Comparison of ENCODE assay signal across 8 mouse cellular contexts in genomic region chr11:109995624-109996023, GRCm38 (mm10). TPM values are rescaled to one million over a fixed set of nuclear protein-coding genes. Genes with fewer than 3 reads are reported as not detected.
DNase-seq lines count a peak whose midpoint lies in the region; ATAC-seq and TF ChIP-seq lines count a peak whose summit lies in the region.

Gene Abca8b (minus strand): TSS chr11:109995845.

- intact Hi-C loops in left cerebral cortex, postnatal 25 days (cut with DNase I): no loop called here

- peak within 1 kb of the TSS; percentile 13; the same call in 1 of the 2 replicates for H3K9ac ChIP-seq in intestine, postnatal 0 days (ENCODE audit: low read depth, low read length)

- H3K4me2 ChIP-seq in intestine, postnatal 0 days (replicated peaks; ENCODE audit: low read depth): peak within 1 kb of the TSS; percentile 66

- 1% methylated on average over 15 of the region's 15 CpGs for whole genome bisulfite sequencing in intestine, postnatal 0 days

- no peaks in the 10 kb centered on the region for H3K9me3 ChIP-seq in erythroblast, embryonic 14.5 days (ENCODE audit: control insufficient read depth, low read length)
- H3K9me3 ChIP-seq in intestine, postnatal 0 days (ENCODE audit: control insufficient read depth): no peaks in the 10 kb centered on the region

- peaks cover 3% of the 10 kb centered on the region; the same call in 1 of the 2 replicates for H3K27me3 ChIP-seq in erythroblast, embryonic 14.5 days (ENCODE audit: control insufficient read depth)
- H3K27me3 ChIP-seq in intestine, postnatal 0 days (replicated peaks; ENCODE audit: control insufficient read depth, insufficient read depth, low read length): no peaks in the 10 kb centered on the region

- no peak within 1 kb of the TSS for H3K27ac ChIP-seq in intestine, postnatal 0 days (ENCODE audit: low read depth, low read length)

- H3K4me3 ChIP-seq in erythroblast, embryonic 14.5 days (replicated peaks): peak within 1 kb of the TSS; percentile 45
- peak within 1 kb of the TSS; percentile 34 for H3K4me3 ChIP-seq in intestine, postnatal 0 days (ENCODE audit: low read depth, low read length)

- no peaks in the 10 kb centered on the region for H3K36me3 ChIP-seq in erythroblast, embryonic 14.5 days (ENCODE audit: control insufficient read depth)
- H3K36me3 ChIP-seq in intestine, postnatal 0 days (ENCODE audit: control insufficient read depth, insufficient read depth): no peaks in the 10 kb centered on the region

- ATAC-seq in erythroblast, adult 5-6 weeks (replicated peaks; ENCODE audit: low FRiP score, poor library complexity, severe bottlenecking): no peak
- peak; percentile 88 for ATAC-seq in granulocyte monocyte progenitor cell, adult 5-6 weeks (replicated peaks; ENCODE audit: poor library complexity, severe bottlenecking)
- peak; percentile 94 for ATAC-seq in intestine, postnatal 0 days
- ATAC-seq in megakaryocyte-erythroid progenitor cell, adult 5-6 weeks (replicated peaks; ENCODE audit: low FRiP score, low TSS enrichment, poor library complexity, severe bottlenecking): peak; percentile 71

- no peak; the same call in 1 of the 2 replicates for TF ChIP-seq CTCF in intestine, postnatal 0 days (IDR thresholded peaks at IDR 0.05; ENCODE audit: low read depth)

- DNase-seq in embryo, embryonic 9.5 days (ENCODE audit: extremely low spot score): peak; percentile 74
- DNase-seq in left cerebral cortex, postnatal 25 days (ENCODE audit: low spot score in 2 of 2): peak; percentile 87 to 95
- peak; percentile 85 to 90 for DNase-seq in right cerebral cortex, postnatal 36 days (ENCODE audit: low spot score in 2 of 2)

- peaks cover 5% of the 10 kb centered on the region for H3K4me1 ChIP-seq in erythroblast, embryonic 14.5 days (ENCODE audit: control insufficient read depth)
- H3K4me1 ChIP-seq in intestine, postnatal 0 days (replicated peaks; ENCODE audit: control insufficient read depth, insufficient read depth, low read length): no peaks in the 10 kb centered on the region

RNA-seq across cellular contexts. Expression of gene Abca8b, which starts in this region (rescaled TPM):
- not detected in 2 replicates for polyA plus RNA-seq in erythroblast, embryonic 14.5 days (2012)
- total RNA-seq in erythroblast, adult 5-6 weeks (2015; ENCODE audit: low replicate concordance): not detected in 2 replicates
- under 0.01 and 0.28 TPM in 2 replicates for total RNA-seq in erythroblast, adult 5-6 weeks (2017; ENCODE audit: low replicate concordance)
- total RNA-seq in granulocyte monocyte progenitor cell, adult 5-6 weeks (2014; fragmentation: Nextera tagmentation): 0.30 TPM in 1 of 2 replicates, not detected in the other
- total RNA-seq in granulocyte monocyte progenitor cell, adult 5-6 weeks (2017): 0.15 and 0.22 TPM in 2 replicates
- 0.26 and 0.30 TPM in 2 replicates for polyA plus RNA-seq in intestine, postnatal 0 days (2015; fragmentation: Nextera tagmentation; extraction: Ambion mirVana)
- total RNA-seq in left cerebral cortex, postnatal 25 days (2021): 10 to 100 TPM in 1 of 2 experiments, 1 to 10 TPM in 1; 9.4 to 10.4 TPM
- total RNA-seq in megakaryocyte-erythroid progenitor cell, adult 5-6 weeks (2014; fragmentation: Nextera tagmentation): not detected in 2 replicates
- total RNA-seq in megakaryocyte-erythroid progenitor cell, adult 5-6 weeks (2017): not detected in 2 replicates

Comparison
In these comparisons a context has a peak if more than half of its experiments do, and no peak if none do; other contexts are left out.
1. RNA of gene Abca8b (total RNA-seq): 9.4 to 10.4 TPM in left cerebral cortex, postnatal 25 days; 0.15 to 0.30 TPM in granulocyte monocyte progenitor cell, adult 5-6 weeks, under 0.01 to 0.28 TPM in erythroblast, adult 5-6 weeks and not detected in megakaryocyte-erythroid progenitor cell, adult 5-6 weeks; every median in the first group is over 4 times any median in the second.
2. Peak in ATAC-seq in granulocyte monocyte progenitor cell, adult 5-6 weeks; RNA of the gene not detected or under 1 TPM.
3. Peak in ATAC-seq, H3K4me3 ChIP-seq, H3K9ac ChIP-seq and H3K4me2 ChIP-seq in intestine, postnatal 0 days; RNA of the gene not detected or under 1 TPM.
4. Peak in ATAC-seq in megakaryocyte-erythroid progenitor cell, adult 5-6 weeks; RNA of the gene not detected or under 1 TPM.
5. Peak in every context shown above with its lines, with median percentiles within 50 percentile points of each other: DNase-seq.